Mouse (Mus musculus): ENCODE results near the gene Tubg2. TPM values are rescaled to one million over a fixed set of nuclear protein-coding genes. Genes with fewer than 3 reads are reported as not detected.
"Not testable (repeated sequence)": the region's sequence is repeated elsewhere in the genome, so short reads cannot be mapped to it uniquely, and the experiment has no call there.

The Tubg2 gene
- polyA plus RNA-seq, 1 experiment, result 1.9 TPM

GRCm38 (mm10) chr11:101149178-101150105 lies 6.3 kb upstream of the Tubg2 start:
- no peaks in the 10 kb centered on the region for H3K4me1 ChIP-seq (ENCODE audit: control insufficient read depth, insufficient read depth, insufficient read length, low read length)
- H3K4me3 ChIP-seq (ENCODE audit: insufficient read depth, low read depth, low read length), result no peak overlapping the region
- no peak overlapping the region; the same call in 1 of the 2 replicates for H3K27ac ChIP-seq (replicated peaks; ENCODE audit: low read depth, low read length)

- Histone ChIP-seq H3K4me3 (ENCODE audit: insufficient read depth, low read depth, low read length) (no peak overlapping the region), H3K27ac (replicated peaks; ENCODE audit: low read depth, low read length) (no peak overlapping the region), H3K4me1 (ENCODE audit: control insufficient read depth, insufficient read depth, insufficient read length, low read length) (peaks cover 1% of the 10 kb centered on the region; the same call in 1 of the 2 replicates)
Observed at GRCm38 (mm10) chr11:101151063-101151462, 4.6 kb upstream of the Tubg2 start.

- Histone ChIP-seq H3K27ac (replicated peaks; ENCODE audit: low read depth, low read length) (no peak overlapping the region), H3K4me3 (ENCODE audit: insufficient read depth, low read depth, low read length) (no peak overlapping the region), H3K4me1 (ENCODE audit: control insufficient read depth, insufficient read depth, insufficient read length, low read length) (peaks cover 4% of the 10 kb centered on the region; the same call in 1 of the 2 replicates)
Observed at GRCm38 (mm10) chr11:101152825-101153224, 2.9 kb upstream of the Tubg2 start.

- Histone ChIP-seq H3K4me1 (ENCODE audit: control insufficient read depth, insufficient read depth, insufficient read length, low read length) (peaks cover 4% of the 10 kb centered on the region; the same call in 1 of the 2 replicates), H3K27ac (replicated peaks; ENCODE audit: low read depth, low read length) (no peak overlapping the region)
Observed at GRCm38 (mm10) chr11:101154648-101155047, 1.1 kb upstream of the Tubg2 start.

GRCm38 (mm10) chr11:101155151-101155550 lies 556 bp upstream of the Tubg2 start:
- Histone ChIP-seq H3K27ac (replicated peaks; ENCODE audit: low read depth, low read length) (no peak overlapping the region), H3K4me1 (ENCODE audit: control insufficient read depth, insufficient read depth, insufficient read length, low read length) (peaks cover 4% of the 10 kb centered on the region; the same call in 1 of the 2 replicates), H3K4me3 (ENCODE audit: insufficient read depth, low read depth, low read length) (no peak overlapping the region)

More at GRCm38 (mm10) chr11:101154648-101155047, 1.1 kb upstream of the Tubg2 start:
- no peak overlapping the region for H3K4me3 ChIP-seq (ENCODE audit: insufficient read depth, low read depth, low read length)

- not testable (repeated sequence) for H3K27ac ChIP-seq (replicated peaks; ENCODE audit: low read depth, low read length); H3K4me3 ChIP-seq (ENCODE audit: insufficient read depth, low read depth, low read length)
- H3K4me1 ChIP-seq (ENCODE audit: control insufficient read depth, insufficient read depth, insufficient read length, low read length), result peaks cover 16% of the 10 kb centered on the region
Observed at GRCm38 (mm10) chr11:101160151-101160550, 4.4 kb downstream of the Tubg2 start.

GRCm38 (mm10) chr11:101160981-101161505 lies 5.3 kb downstream of the Tubg2 start:
- H3K4me3 ChIP-seq (ENCODE audit: insufficient read depth, low read depth, low read length); H3K27ac ChIP-seq (replicated peaks; ENCODE audit: low read depth, low read length): not testable (repeated sequence)
- H3K4me1 ChIP-seq (ENCODE audit: control insufficient read depth, insufficient read depth, insufficient read length, low read length), result peaks cover 14% of the 10 kb centered on the region

GRCm38 (mm10) chr11:101161551-101161950 lies 5.8 kb downstream of the Tubg2 start:
- Histone ChIP-seq H3K4me3 (ENCODE audit: insufficient read depth, low read depth, low read length) (no peak overlapping the region), H3K27ac (replicated peaks; ENCODE audit: low read depth, low read length) (peak overlapping the region; percentile 49; the same call in 1 of the 2 replicates), H3K4me1 (ENCODE audit: control insufficient read depth, insufficient read depth, insufficient read length, low read length) (peaks cover 12% of the 10 kb centered on the region; the same call in 1 of the 2 replicates)

- Histone ChIP-seq H3K4me3 (ENCODE audit: insufficient read depth, low read depth, low read length) (no peak overlapping the region), H3K4me1 (ENCODE audit: control insufficient read depth, insufficient read depth, insufficient read length, low read length) (peaks cover 12% of the 10 kb centered on the region; the same call in 1 of the 2 replicates), H3K27ac (replicated peaks; ENCODE audit: low read depth, low read length) (peak overlapping the region; percentile 49)
Observed at GRCm38 (mm10) chr11:101162301-101162700, 6.6 kb downstream of the Tubg2 start.

- Histone ChIP-seq H3K4me1 (ENCODE audit: control insufficient read depth, insufficient read depth, insufficient read length, low read length) (peaks cover 12% of the 10 kb centered on the region; the same call in 1 of the 2 replicates), H3K27ac (replicated peaks; ENCODE audit: low read depth, low read length) (peak overlapping the region; percentile 49), H3K4me3 (ENCODE audit: insufficient read depth, low read depth, low read length) (no peak overlapping the region)
Observed at GRCm38 (mm10) chr11:101162772-101163171, 7.1 kb downstream of the Tubg2 start.

- H3K4me3 ChIP-seq (ENCODE audit: insufficient read depth, low read depth, low read length), result peak overlapping the region; percentile 19; the same call in 1 of the 2 replicates
- peaks cover 15% of the 10 kb centered on the region for H3K4me1 ChIP-seq (ENCODE audit: control insufficient read depth, insufficient read depth, insufficient read length, low read length)
- 0 out of 2 replicates have a peak overlapping the region, but pooled peaks have one; percentile 6 for H3K27ac ChIP-seq (replicated peaks; ENCODE audit: low read depth, low read length)
Observed at GRCm38 (mm10) chr11:101163476-101164350, 8.0 kb downstream of the Tubg2 start.

- Histone ChIP-seq H3K27ac (replicated peaks; ENCODE audit: low read depth, low read length) (no peak overlapping the region), H3K4me3 (ENCODE audit: insufficient read depth, low read depth, low read length) (no peak overlapping the region; the same call in 1 of the 2 replicates), H3K4me1 (ENCODE audit: control insufficient read depth, insufficient read depth, insufficient read length, low read length) (peaks cover 15% of the 10 kb centered on the region)
Observed at GRCm38 (mm10) chr11:101164351-101164665, 8.6 kb downstream of the Tubg2 start.

- Histone ChIP-seq H3K4me1 (ENCODE audit: control insufficient read depth, insufficient read depth, insufficient read length, low read length) (peaks cover 15% of the 10 kb centered on the region), H3K27ac (replicated peaks; ENCODE audit: low read depth, low read length) (no peak overlapping the region), H3K4me3 (ENCODE audit: insufficient read depth, low read depth, low read length) (no peak overlapping the region)
Observed at GRCm38 (mm10) chr11:101164677-101165580, 9.2 kb downstream of the Tubg2 start.

GRCm38 (mm10) chr11:101166357-101166756 lies 10.7 kb downstream of the Tubg2 start:
- peaks cover 13% of the 10 kb centered on the region for H3K4me1 ChIP-seq (ENCODE audit: control insufficient read depth, insufficient read depth, insufficient read length, low read length)
- no peak overlapping the region for H3K4me3 ChIP-seq (ENCODE audit: insufficient read depth, low read depth, low read length)
- no peak overlapping the region for H3K27ac ChIP-seq (replicated peaks; ENCODE audit: low read depth, low read length)
